Mouse (Mus musculus) lung, embryonic 15.5 days (tissue): ENCODE results near the gene Smad3. TPM values are rescaled to one million over a fixed set of nuclear protein-coding genes. Genes with fewer than 3 reads are reported as not detected.
A peak's percentile ranks its signal among the peaks of the same experiment; 100 is the strongest.

ENCODE experiments used
- ATAC-seq: fragments of 200-750 bp; cut with Nextera tagmentation; 2 replicates; pipeline ENCODE4 v1.8.0; 2017; ENCODE audit warnings: moderate number of reproducible peaks, borderline replicate concordance; ENCODE audit not compliant: low FRiP score, low TSS enrichment; ENCODE audit errors: extremely low read depth
- H3K27ac ChIP-seq: fragments of 300-500 bp; sonication (generic); 2 replicates; pipeline ENCODE4 v1.5.1; 2015; ENCODE audit warnings: moderate library complexity, mild to moderate bottlenecking, inconsistent platforms
- H3K27me3 ChIP-seq: fragments of 300-500 bp; sonication (generic); 2 replicates; pipeline ENCODE4 v1.6.1; 2015; ENCODE audit warnings: inconsistent platforms
- H3K36me3 ChIP-seq: fragments of 300-500 bp; sonication (generic); 2 replicates; pipeline ENCODE4 v1.6.1; 2015; ENCODE audit warnings: inconsistent platforms
- H3K4me1 ChIP-seq: fragments of 300-500 bp; sonication (generic); 2 replicates; pipeline ENCODE4 v1.6.1; 2015; ENCODE audit warnings: inconsistent platforms
- H3K4me2 ChIP-seq: fragments of 300-500 bp; sonication (generic); 2 replicates; pipeline ENCODE4 v1.6.1; 2015; ENCODE audit warnings: inconsistent platforms, mild to moderate bottlenecking, moderate library complexity
- H3K4me3 ChIP-seq: fragments of 300-500 bp; sonication (generic); 2 replicates; pipeline ENCODE4 v1.5.1; 2015; ENCODE audit warnings: mild to moderate bottlenecking, inconsistent platforms
- H3K9ac ChIP-seq: fragments of 300-500 bp; sonication (generic); 2 replicates; pipeline ENCODE4 v1.6.1; 2015; ENCODE audit warnings: inconsistent platforms
- H3K9me3 ChIP-seq: fragments of 300-500 bp; sonication (generic); 2 replicates; pipeline ENCODE4 v1.6.1; 2016; ENCODE audit warnings: inconsistent platforms
- whole genome bisulfite sequencing: fragments of 180-500 bp; shearing (Covaris S2); methylation state at CpG from one replicate; pipeline ENCODE4 v1.1.7; 2015; 5-methylcytosine and 5-hydroxymethylcytosine counted together
- polyA plus RNA-seq: library from polyadenylated mRNA; unstranded; fragments of >200 nt; fragmentation: Nextera tagmentation; extraction: Ambion mirVana; gene quantifications from 2 replicates; pipeline ENCODE4 v1.2.1, GENCODE M21; 2015

Gene Smad3
- polyA plus RNA-seq, 1 experiment from 2014 or later, result 20.7 TPM

DNA sequence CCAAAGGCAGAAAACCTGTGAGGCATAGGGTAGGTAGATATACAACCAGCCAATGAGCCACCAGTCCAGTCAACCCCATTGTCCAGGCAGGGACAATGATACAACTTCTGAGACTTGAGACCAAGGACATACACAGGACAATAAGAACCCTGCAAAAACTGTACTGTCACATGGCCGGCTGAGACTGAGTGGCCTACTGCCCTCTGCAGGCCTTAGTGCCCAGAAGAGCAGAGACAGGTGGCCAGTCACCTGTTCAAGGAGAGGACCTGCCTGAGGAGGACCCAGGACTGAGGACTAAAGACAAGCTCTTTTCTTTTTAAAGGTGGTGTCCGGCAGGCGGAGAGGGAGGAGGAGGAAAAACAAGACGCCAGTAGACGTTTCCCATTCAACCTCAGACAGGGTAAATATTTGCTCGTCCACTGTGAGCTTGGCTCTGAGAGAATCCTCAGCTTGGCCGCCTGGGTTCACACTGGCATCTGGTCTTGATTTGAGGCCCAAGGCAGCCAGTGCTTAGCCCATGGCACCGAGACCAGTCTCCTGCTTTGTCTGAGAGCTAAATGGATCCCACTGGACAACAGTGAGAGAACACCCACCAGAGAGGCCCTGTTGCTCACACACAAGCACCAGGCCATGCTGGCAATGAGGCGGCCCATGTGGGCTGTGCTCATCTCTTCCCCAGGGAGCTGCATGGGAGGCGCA lies 56.4 kb downstream of the Smad3 start:
- Histone ChIP-seq H3K27me3 (no peaks in the 10 kb centered on the region), H3K36me3 (no peaks in the 10 kb centered on the region), H3K4me1 (peaks cover 87% of the 10 kb centered on the region), H3K9ac (no peak overlapping the region), H3K4me3 (no peak overlapping the region), H3K27ac (no peak overlapping the region), H3K9me3 (no peaks in the 10 kb centered on the region), H3K4me2 (no peak overlapping the region)
- ATAC-seq, result no peak
- 53% methylated on average over 10 of the region's 10 CpGs for WGBS

DNA sequence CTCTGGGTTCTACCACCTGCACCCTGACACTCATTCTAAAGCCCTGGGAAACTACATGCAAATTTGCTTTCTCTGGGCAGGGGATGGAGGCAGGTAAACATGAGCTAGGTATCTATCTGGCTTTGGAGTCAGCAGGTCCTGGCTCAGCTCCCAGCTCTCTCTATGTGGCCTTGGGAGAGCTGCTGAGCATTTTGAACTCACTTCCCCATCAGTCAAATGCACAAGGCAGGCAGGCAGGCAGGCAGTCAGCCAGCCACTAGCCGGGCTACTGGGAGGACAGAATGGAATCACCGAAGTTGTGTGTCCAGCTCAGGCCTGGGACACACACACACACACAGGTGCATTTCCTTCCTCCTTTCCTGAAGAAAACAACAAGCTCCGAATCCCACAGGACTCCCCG lies 58.6 kb downstream of the Smad3 start:
- no peaks in the 10 kb centered on the region for H3K27me3 ChIP-seq
- no peak for ATAC-seq
- no peaks in the 10 kb centered on the region for H3K36me3 ChIP-seq
- H3K4me3 ChIP-seq, result no peak overlapping the region
- H3K27ac ChIP-seq, result peak overlapping the region; percentile 39; the same call in 1 of the 2 replicates
- no peak overlapping the region for H3K4me2 ChIP-seq
- WGBS, result 48% methylated on average over 4 of the region's 4 CpGs
- H3K4me1 ChIP-seq, result peaks cover 65% of the 10 kb centered on the region
- H3K9ac ChIP-seq, result no peak overlapping the region
- no peaks in the 10 kb centered on the region for H3K9me3 ChIP-seq

DNA sequence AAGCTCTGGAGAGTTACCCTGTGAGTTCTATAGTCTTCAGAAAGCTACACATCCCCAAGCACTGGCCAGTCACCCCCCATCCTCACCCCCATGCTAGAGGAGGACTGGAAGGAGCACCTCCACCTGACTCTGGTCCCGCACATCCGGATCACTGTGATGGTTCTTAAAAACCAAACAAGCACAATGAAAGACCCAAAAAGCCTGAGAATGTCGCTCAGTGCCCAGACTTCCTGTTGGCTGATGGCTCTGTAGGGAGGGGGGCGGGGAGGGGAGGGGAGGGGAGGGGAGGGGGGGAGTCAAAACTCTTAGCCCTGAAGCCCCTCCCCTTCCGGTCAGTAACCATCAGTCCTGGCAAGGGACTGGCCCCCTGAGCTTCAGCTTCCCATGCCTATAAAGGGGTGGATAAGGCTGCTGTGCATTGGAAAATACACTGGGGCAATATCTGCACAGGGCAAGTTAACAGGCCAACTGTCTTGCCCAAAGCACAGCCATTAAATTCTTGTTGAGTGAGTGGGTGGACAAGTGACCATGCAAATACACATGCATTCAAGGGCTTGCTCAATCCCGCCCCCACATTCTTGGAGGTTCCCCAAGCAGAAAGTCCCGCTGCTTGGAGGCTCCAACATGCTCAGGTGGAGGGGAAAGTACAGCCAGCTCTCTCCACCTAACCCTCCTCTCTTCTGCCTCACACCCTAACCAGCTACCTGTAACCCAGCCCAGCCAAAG lies 59.3 kb downstream of the Smad3 start:
- H3K27me3 ChIP-seq, result no peaks in the 10 kb centered on the region
- 37% methylated on average over 5 of the region's 7 CpGs for whole genome bisulfite sequencing
- peaks cover 59% of the 10 kb centered on the region for H3K4me1 ChIP-seq
- H3K9ac ChIP-seq, result no peak overlapping the region
- no peak for ATAC-seq
- H3K4me2 ChIP-seq, result no peak overlapping the region
- H3K9me3 ChIP-seq, result no peaks in the 10 kb centered on the region
- no peak overlapping the region for H3K4me3 ChIP-seq
- peak overlapping the region; percentile 39; the same call in 1 of the 2 replicates for H3K27ac ChIP-seq
- H3K36me3 ChIP-seq, result no peaks in the 10 kb centered on the region

DNA sequence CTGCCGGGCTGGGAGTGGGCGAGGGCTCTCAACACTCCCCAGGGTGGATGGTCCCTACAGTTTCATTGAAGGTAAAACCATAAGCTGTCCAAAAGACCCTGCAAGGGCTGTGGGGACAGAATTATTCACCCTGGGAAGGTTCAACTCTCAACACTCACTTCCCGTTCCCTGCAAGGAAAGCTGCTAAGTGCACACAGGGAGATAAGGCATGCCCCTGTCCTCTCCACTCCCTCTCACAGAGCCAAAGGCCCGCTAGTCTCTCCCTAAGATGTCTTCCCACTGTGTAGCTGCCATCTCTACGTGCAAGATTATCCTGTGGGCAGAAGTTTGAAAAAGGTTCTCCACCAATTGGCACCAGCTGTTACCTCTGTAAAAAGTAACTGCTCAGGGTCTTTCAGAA lies 60.2 kb downstream of the Smad3 start:
- Histone ChIP-seq H3K36me3 (no peaks in the 10 kb centered on the region), H3K4me2 (no peak overlapping the region), H3K27ac (peak overlapping the region; percentile 29), H3K27me3 (no peaks in the 10 kb centered on the region), H3K9me3 (no peaks in the 10 kb centered on the region), H3K9ac (no peak overlapping the region), H3K4me3 (no peak overlapping the region), H3K4me1 (peaks cover 50% of the 10 kb centered on the region)
- no peak for ATAC-seq
- 35% methylated on average over 5 of the region's 5 CpGs for WGBS

DNA sequence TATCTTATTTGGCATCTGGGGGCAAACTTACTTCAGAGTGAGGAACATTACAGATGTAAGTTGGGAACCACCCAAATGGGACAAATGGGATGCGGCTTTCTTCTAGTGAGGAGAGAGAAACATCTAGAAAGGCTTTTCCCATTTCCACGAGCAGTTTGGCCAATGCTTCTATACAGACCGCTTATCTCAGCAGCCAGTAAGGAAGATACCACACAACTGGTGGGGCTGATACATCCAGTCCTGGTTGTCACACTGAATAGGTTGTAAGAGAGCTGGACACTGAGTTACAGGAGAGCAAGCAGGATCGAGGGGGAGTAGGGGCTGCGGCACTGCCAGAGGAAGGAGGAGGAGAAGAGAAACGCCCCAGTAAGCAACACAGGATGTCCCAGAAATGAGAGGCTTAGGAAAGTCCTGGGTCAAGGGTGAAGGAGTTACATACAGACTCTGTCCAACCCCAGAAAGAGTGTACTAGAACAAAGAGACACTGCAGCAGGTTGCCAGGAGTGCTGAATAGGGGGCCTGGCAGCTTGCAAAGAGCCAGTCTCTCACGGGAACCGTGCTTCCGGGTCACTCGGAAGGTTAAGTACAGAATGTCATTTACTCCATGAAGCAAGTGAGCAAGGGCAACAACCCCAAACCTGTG lies 61.2 kb downstream of the Smad3 start:
- H3K4me1 ChIP-seq, result peaks cover 43% of the 10 kb centered on the region
- ATAC-seq, result no peak
- H3K27ac ChIP-seq, result no peak overlapping the region
- H3K36me3 ChIP-seq, result no peaks in the 10 kb centered on the region
- H3K4me2 ChIP-seq, result no peak overlapping the region
- WGBS, result 47% methylated on average over 10 of the region's 10 CpGs
- H3K4me3 ChIP-seq, result no peak overlapping the region
- no peak overlapping the region for H3K9ac ChIP-seq
- no peaks in the 10 kb centered on the region for H3K27me3 ChIP-seq
- H3K9me3 ChIP-seq, result no peaks in the 10 kb centered on the region

DNA sequence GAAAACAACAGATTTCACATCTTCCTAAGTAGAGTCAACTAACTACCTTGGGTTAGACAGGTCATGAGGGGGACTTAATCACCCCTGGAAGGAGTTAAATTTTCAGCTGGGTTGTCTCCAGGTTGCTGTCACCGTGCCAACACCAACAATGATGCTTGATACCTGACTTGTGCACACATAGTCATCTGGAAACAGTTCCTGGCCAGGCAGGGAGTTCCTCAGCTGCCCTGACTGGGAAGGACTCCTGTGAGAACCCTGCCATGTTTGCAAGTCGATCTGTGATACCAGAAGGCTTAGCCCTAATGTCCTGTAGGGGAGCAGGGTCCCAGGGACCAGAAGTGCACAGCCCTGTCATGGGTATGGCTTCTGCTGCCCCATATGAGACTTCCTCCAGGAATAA lies 65.8 kb downstream of the Smad3 start:
- no peak for ATAC-seq
- Histone ChIP-seq H3K4me3 (no peak overlapping the region), H3K4me2 (no peak overlapping the region), H3K9ac (no peak overlapping the region), H3K27ac (no peak overlapping the region), H3K4me1 (peaks cover 24% of the 10 kb centered on the region), H3K27me3 (no peaks in the 10 kb centered on the region), H3K9me3 (no peaks in the 10 kb centered on the region), H3K36me3 (no peaks in the 10 kb centered on the region)
- 44% methylated on average over 2 of the region's 2 CpGs for WGBS

DNA sequence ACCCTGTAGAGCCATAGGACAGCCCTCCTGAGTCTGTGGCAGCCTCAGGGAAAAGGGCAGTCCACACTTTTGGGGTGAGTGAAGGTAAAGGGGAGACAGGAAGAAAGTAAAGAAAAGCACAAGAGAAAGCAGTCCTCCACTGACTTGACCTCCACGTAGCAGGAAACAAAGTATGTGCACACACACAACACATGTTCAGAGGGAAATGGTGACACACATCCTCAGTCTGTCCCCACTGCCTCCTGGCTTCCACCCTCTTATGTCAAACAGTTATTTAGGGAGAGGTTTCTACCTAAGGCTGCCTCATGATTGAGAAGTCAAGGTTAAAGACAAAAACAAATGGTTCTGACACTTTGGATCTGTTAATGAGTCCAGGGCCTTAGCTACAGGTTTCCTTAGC lies 67.3 kb downstream of the Smad3 start:
- Histone ChIP-seq H3K9ac (no peak overlapping the region), H3K9me3 (no peaks in the 10 kb centered on the region), H3K27ac (no peak overlapping the region), H3K27me3 (no peaks in the 10 kb centered on the region), H3K4me1 (peaks cover 18% of the 10 kb centered on the region), H3K4me3 (no peak overlapping the region), H3K36me3 (no peaks in the 10 kb centered on the region), H3K4me2 (no peak overlapping the region)
- ATAC-seq, result no peak
- WGBS, result 89% methylated on average over 1 of the region's 1 CpGs

DNA sequence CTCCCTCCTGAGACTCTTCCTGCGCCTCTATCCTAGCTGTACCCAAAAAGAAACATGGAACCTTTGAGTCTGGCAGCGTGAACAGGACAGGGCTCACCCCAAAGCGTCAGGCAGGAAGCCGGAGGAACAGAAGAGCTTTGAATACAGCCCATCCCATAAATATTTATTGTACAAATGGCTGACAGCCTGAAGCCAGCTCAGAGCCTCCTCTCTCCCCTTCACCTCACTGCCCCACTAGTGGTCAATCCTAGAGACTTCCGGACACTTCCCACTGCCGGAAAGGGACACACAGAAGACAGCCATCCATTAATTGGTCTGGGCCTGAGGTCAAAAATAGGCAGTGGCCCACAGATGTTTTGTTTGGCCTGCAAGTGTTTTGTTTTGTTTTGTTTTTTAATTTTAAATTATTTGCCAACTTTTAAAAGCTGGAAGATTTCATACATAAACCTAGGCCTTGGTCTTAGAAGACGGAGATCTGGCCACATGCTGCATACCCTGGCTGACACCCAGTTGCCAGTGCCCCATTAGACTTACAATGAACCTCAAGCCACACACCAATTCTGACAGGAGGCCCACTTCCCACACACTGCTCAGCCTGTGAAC lies 70.3 kb downstream of the Smad3 start:
- H3K27me3 ChIP-seq, result no peaks in the 10 kb centered on the region
- H3K4me1 ChIP-seq, result peaks cover 25% of the 10 kb centered on the region
- H3K9ac ChIP-seq, result no peak overlapping the region
- peak; percentile 89 for ATAC-seq
- H3K4me2 ChIP-seq, result no peak overlapping the region
- no peaks in the 10 kb centered on the region for H3K36me3 ChIP-seq
- no peak overlapping the region for H3K4me3 ChIP-seq
- H3K9me3 ChIP-seq, result no peaks in the 10 kb centered on the region
- WGBS, result 46% methylated on average over 7 of the region's 7 CpGs
- peak overlapping the region; percentile 85 for H3K27ac ChIP-seq

DNA sequence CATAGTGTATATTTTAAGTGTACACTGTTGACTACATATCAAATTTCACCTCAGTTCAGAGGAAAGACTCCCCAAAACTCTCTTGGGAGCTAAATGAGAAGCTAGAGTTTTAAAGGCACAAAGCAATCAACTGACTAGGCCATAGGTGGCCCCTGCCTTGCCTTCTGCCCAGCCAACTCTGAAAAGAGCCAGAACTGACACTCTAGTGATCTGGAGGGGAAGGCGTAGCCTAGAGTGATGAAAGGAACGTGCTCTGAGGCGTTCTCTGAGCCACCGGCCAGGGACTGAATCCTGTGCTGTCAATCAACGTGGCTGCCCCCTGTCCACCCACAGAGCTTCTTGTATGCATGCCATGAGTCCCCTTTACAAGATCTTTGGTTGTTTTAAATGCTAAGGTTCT lies 72.4 kb downstream of the Smad3 start:
- ATAC-seq, result no peak
- Histone ChIP-seq H3K4me2 (no peak overlapping the region), H3K4me1 (peaks cover 30% of the 10 kb centered on the region), H3K9me3 (no peaks in the 10 kb centered on the region), H3K27me3 (no peaks in the 10 kb centered on the region), H3K4me3 (no peak overlapping the region), H3K9ac (no peak overlapping the region), H3K36me3 (no peaks in the 10 kb centered on the region), H3K27ac (no peak overlapping the region)
- WGBS, result 75% methylated on average over 5 of the region's 5 CpGs

DNA sequence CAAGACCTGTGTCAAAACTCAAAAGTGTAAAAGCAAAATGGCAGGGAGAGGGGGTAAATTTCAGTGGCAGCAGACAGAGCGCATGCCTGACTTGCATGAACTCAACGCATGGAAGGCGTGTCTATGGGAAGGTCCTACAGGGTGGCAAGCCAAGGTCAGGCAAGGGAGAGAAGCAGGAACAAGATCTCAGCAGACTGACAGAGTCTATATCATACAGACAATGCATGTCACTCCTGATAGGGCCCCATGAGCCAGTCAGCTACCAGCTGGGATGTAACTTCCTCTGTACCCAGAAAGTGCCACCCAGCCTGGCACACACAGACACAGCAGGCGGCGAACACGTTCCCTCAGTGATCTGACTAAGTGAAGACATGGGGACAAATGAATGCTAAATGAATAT lies 73.5 kb downstream of the Smad3 start:
- Histone ChIP-seq H3K4me2 (no peak overlapping the region), H3K4me3 (no peak overlapping the region), H3K9me3 (no peaks in the 10 kb centered on the region), H3K9ac (no peak overlapping the region), H3K27ac (no peak overlapping the region), H3K36me3 (no peaks in the 10 kb centered on the region), H3K4me1 (peaks cover 30% of the 10 kb centered on the region), H3K27me3 (no peaks in the 10 kb centered on the region)
- 93% methylated on average over 6 of the region's 6 CpGs for WGBS
- ATAC-seq, result no peak

DNA sequence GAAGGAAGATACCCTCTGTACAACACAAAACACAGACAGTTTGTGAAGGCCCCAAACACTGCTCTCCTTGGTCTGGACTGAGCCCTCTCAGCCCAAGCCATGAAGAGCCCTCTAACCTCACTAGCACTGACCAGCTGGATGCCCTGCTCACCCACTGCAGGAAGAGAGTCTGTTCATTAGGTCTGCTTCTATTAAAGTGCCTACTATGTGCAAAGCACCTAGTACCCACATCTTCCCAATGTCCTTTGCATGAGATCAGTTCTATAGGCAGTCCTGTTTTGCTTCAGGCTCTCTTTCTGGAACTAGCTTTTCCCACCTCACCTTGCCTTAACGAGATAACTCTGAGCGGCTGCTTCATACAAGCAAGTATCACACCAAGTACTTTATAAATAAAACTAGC lies 74.9 kb downstream of the Smad3 start:
- Histone ChIP-seq H3K4me1 (peaks cover 36% of the 10 kb centered on the region), H3K9me3 (no peaks in the 10 kb centered on the region), H3K27ac (no peak overlapping the region), H3K36me3 (no peaks in the 10 kb centered on the region), H3K27me3 (no peaks in the 10 kb centered on the region), H3K4me3 (no peak overlapping the region), H3K4me2 (no peak overlapping the region), H3K9ac (no peak overlapping the region)
- 77% methylated on average over 2 of the region's 2 CpGs for WGBS
- ATAC-seq, result no peak

DNA sequence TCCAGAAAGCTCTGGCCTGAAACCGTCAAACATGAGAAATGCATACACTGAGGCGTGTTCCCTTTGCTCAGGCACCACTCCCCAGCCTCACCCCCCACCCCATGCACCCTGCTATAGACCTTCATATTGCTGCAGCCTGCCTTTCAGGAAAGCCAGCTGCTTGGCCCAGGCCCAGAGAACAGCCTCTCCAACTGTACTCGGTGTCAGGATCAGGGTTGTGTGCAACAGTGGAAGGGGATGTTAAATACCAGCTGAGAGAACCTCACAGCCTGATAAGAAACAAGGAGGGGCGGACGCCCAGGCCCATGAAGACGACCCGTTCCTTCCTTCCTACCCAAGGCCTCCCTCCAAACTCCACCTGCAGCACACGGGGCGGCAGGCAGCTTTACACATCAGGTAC lies 75.5 kb downstream of the Smad3 start:
- ATAC-seq, result no peak
- Histone ChIP-seq H3K4me2 (no peak overlapping the region), H3K4me1 (peaks cover 36% of the 10 kb centered on the region), H3K27ac (no peak overlapping the region), H3K9ac (no peak overlapping the region), H3K36me3 (no peaks in the 10 kb centered on the region), H3K4me3 (no peak overlapping the region), H3K27me3 (no peaks in the 10 kb centered on the region), H3K9me3 (no peaks in the 10 kb centered on the region)
- 37% methylated on average over 9 of the region's 9 CpGs for WGBS
